ENCODE assay signal across 21 mouse cellular contexts in the genomic region with DNA sequence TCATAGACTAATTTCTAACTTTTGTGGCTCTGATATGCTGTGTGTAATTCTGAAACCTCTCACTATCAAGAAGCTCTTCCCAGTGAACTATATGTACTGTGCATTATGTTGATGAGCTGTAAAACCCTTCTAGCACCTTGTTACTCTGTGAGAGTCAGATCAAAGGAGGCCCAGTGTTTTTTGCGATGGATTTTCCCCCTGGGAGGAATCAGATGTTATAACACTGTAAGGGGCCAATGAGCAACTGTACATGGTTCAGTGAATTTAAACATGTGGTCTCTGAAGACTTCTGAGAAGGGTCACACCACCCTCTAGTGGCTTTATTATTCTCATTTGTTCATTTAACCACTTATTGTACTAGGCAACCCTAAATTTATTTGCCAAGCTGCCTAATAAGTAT. TPM values are rescaled to one million over a fixed set of nuclear protein-coding genes. Genes with fewer than 3 reads are reported as not detected.
DNase-seq lines count a peak whose midpoint lies in the region; ATAC-seq lines count a peak whose summit lies in the region.
"Had no signal": no experiment of that assay in that cellular context is flagged by ENCODE, and none has a peak within 500 bp of the region (broad histone marks: within the 10 kb centered on the region; RNA-seq: fewer than 3 reads in every experiment).

No protein-coding gene starts in this region.

- H3K4me1 ChIP-seq in neural tube, embryonic 11.5 days (ENCODE audit: control insufficient read depth, insufficient read depth, low read length), result no peaks in the 10 kb centered on the region
- no peaks in the 10 kb centered on the region for H3K4me1 ChIP-seq in neural tube, embryonic 15.5 days
- H3K4me1 ChIP-seq: forebrain, embryonic 15.5 days; heart, embryonic 13.5 days; intestine, embryonic 15.5 days; liver, embryonic 13.5 days; neural tube, embryonic 13.5 days had no signal

- H3K4me2 ChIP-seq in neural tube, embryonic 11.5 days (ENCODE audit: low read depth), result no peak overlapping the region
- H3K4me2 ChIP-seq in neural tube, embryonic 15.5 days, result no peak overlapping the region
- H3K4me2 ChIP-seq: forebrain, embryonic 15.5 days; heart, embryonic 13.5 days; intestine, embryonic 15.5 days; liver, embryonic 13.5 days; neural tube, embryonic 13.5 days had no signal

- H3K4me3 ChIP-seq in neural tube, embryonic 11.5 days (ENCODE audit: low read depth, low read length), result no peak overlapping the region
- no peak overlapping the region for H3K4me3 ChIP-seq in neural tube, embryonic 15.5 days (replicated peaks)
- H3K4me3 ChIP-seq: forebrain, embryonic 15.5 days; heart, embryonic 13.5 days; intestine, embryonic 15.5 days; liver, embryonic 13.5 days; neural tube, embryonic 13.5 days had no signal

- no peaks in the 10 kb centered on the region for H3K27me3 ChIP-seq in neural tube, embryonic 11.5 days (ENCODE audit: control insufficient read depth, insufficient read depth, low read length)
- H3K27me3 ChIP-seq in neural tube, embryonic 15.5 days (replicated peaks), result no peaks in the 10 kb centered on the region
- H3K27me3 ChIP-seq in splenic B cell, adult 2 months (ENCODE audit: control insufficient read depth, insufficient read depth, low read length, poor library complexity, severe bottlenecking), result no peaks in the 10 kb centered on the region
- H3K27me3 ChIP-seq: forebrain, embryonic 15.5 days; heart, embryonic 13.5 days; intestine, embryonic 15.5 days; liver, embryonic 13.5 days; neural tube, embryonic 13.5 days had no signal

- peak; percentile 55 for DNase-seq in kidney, adult 9 months
- DNase-seq in kidney, adult 18-20 months, result no peak
- peak; percentile 18 for DNase-seq in neural tube, embryonic 11.5 days (ENCODE audit: low spot score)
- peak; percentile 10 for DNase-seq in NIH3T3 (ENCODE audit: low read depth)
- DNase-seq in splenic B cell, adult 2 months (ENCODE audit: low read depth, low spot score), result peak; percentile 82
- no peak for DNase-seq in frontal cortex, postnatal 10 days (ENCODE audit: low spot score in 2 of 2)
- DNase-seq: adrenal gland, postnatal 14 days; cerebellum, postnatal 36 days; gastrocnemius, postnatal 36 days; layer of hippocampus, adult 9-11 months; liver, embryonic 13.5 days; lung, postnatal 4 days; right cerebral cortex, adult 18-20 months had no signal

- H3K9me3 ChIP-seq in neural tube, embryonic 11.5 days (ENCODE audit: control insufficient read depth, low read length), result no peaks in the 10 kb centered on the region
- H3K9me3 ChIP-seq in neural tube, embryonic 15.5 days (replicated peaks), result no peaks in the 10 kb centered on the region
- H3K9me3 ChIP-seq: forebrain, embryonic 15.5 days; heart, embryonic 13.5 days; intestine, embryonic 15.5 days; liver, embryonic 13.5 days; neural tube, embryonic 13.5 days had no signal

- no peak for ATAC-seq in neural tube, embryonic 11.5 days (ENCODE audit: insufficient read depth, low FRiP score, low TSS enrichment)
- ATAC-seq in neural tube, embryonic 15.5 days (ENCODE audit: low FRiP score), result no peak
- no peak for ATAC-seq in activated CD4-positive, CD25-positive, alpha-beta regulatory T cell, adult 4 months
- ATAC-seq: forebrain, embryonic 15.5 days; intestine, embryonic 15.5 days; midbrain, embryonic 16.5 days had no signal

- H3K27ac ChIP-seq in neural tube, embryonic 11.5 days (ENCODE audit: low read depth, low read length), result no peak overlapping the region
- H3K27ac ChIP-seq in neural tube, embryonic 15.5 days (replicated peaks), result no peak overlapping the region
- H3K27ac ChIP-seq: forebrain, embryonic 15.5 days; heart, embryonic 13.5 days; intestine, embryonic 15.5 days; liver, embryonic 13.5 days; neural tube, embryonic 13.5 days had no signal

- 37% methylated on average over 1 of the region's 1 CpGs for WGBS in neural tube, embryonic 11.5 days
- 18% methylated on average over 1 of the region's 1 CpGs for WGBS in neural tube, embryonic 15.5 days

- H3K36me3 ChIP-seq in neural tube, embryonic 11.5 days (ENCODE audit: control insufficient read depth, insufficient read depth, low read length), result no peaks in the 10 kb centered on the region
- H3K36me3 ChIP-seq in neural tube, embryonic 15.5 days, result no peaks in the 10 kb centered on the region
- no peaks in the 10 kb centered on the region for H3K36me3 ChIP-seq in splenic B cell, adult 2 months (ENCODE audit: control insufficient read depth, insufficient read depth, low read length, poor library complexity, severe bottlenecking)
- H3K36me3 ChIP-seq: forebrain, embryonic 15.5 days; heart, embryonic 13.5 days; intestine, embryonic 15.5 days; liver, embryonic 13.5 days; neural tube, embryonic 13.5 days had no signal

- no peak overlapping the region for H3K9ac ChIP-seq in neural tube, embryonic 11.5 days (ENCODE audit: low read length)
- H3K9ac ChIP-seq in neural tube, embryonic 15.5 days (replicated peaks), result no peak overlapping the region
- H3K9ac ChIP-seq: forebrain, embryonic 15.5 days; heart, embryonic 13.5 days; intestine, embryonic 15.5 days; liver, embryonic 13.5 days; neural tube, embryonic 13.5 days had no signal

RNA-seq across cellular contexts. Expression of a gene that starts 50.6 kb away (rescaled TPM):
- not detected in 2 replicates for polyA plus RNA-seq in neural tube, embryonic 11.5 days (2014; fragmentation: Nextera tagmentation; extraction: Ambion mirVana)
- not detected in 2 replicates for polyA plus RNA-seq in neural tube, embryonic 15.5 days (2015; fragmentation: Nextera tagmentation; extraction: Ambion mirVana)
- not detected for polyA plus RNA-seq in activated CD4-positive, CD25-positive, alpha-beta regulatory T cell, adult 4 months (2017; shearing (Covaris generic))
- polyA plus RNA-seq: forebrain, embryonic 15.5 days; heart, embryonic 13.5 days; intestine, embryonic 15.5 days; liver, embryonic 13.5 days; midbrain, embryonic 16.5 days; neural tube, embryonic 13.5 days; thymus, postnatal 0 days had no signal

Comparison
In these comparisons a context has a peak if more than half of its experiments do, and no peak if none do; other contexts are left out.
1. DNase-seq: peak in kidney, adult 9 months (single experiment), neural tube, embryonic 11.5 days (single experiment), NIH3T3 (single experiment) and splenic B cell, adult 2 months (single experiment); none in kidney, adult 18-20 months (single experiment) and frontal cortex, postnatal 10 days (0 of 2).